Mouse (Mus musculus): ENCODE data around the gene Papolb.

The Papolb gene

DNA sequence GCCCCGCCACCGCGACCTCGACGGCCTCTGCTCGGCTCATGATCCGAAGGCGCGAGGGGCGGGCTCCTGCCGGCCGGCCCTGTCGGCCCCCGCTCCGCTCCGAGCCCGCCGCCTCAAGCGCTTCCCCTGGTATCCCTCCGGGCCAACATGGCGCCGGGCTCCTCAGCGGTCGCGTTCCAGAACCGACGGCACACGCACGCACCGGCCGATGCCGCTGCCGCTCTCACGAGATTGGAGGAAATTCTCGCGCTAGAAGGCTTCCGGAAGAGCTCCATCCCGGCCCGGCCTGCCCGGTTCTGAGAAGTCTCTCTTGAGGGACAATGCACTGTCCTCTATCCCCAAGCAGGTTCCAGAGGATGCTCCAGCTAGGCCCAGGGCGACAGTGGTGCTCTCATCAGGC, at the start of gene Papolb:
Gene Papolb, minus strand, starts transcription at position 162 of the 400 bp plus-strand sequence.
- DNase-seq (ENCODE audit: low read depth) = no peak

DNA sequence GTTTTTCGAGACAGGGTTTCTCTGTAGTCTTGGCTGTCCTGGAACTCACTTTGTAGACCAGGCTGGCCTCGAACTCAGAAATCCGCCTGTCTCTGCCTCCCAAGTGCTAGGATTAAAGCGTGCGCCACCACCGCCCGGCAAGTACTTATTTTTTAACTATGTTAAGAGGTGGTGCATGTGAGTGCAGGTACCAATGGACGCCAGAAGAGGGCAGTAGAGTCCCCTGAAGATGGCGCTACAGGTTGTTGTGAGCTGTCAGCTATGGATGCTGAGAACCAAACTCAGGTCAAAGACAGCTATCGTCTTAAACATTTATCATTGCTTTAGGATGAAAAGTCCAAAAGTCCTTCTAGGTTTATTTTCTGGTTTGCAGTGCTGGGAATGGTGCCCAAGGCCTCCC, 48.3 kb upstream of the Papolb start:
- DNase-seq (ENCODE audit: low read depth) = no peak

DNA sequence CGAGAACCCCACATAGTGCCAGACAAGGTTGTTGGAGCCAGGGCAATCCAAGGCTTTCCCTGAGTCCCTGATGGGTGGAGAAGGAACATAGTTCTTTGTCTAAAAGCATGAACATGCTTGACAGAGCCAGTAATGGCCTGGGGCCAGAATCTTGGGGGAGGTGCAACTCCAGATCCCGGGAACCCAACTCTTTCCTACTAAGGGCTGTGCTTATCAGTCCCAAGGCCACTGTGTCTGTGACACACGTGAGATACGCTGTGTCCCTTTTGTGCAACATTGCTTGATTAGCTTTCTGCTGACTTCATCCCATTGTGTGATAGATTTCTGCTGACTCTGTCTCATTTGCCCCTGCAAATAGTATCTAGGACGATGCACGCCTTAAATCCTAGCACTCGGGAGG, 47.0 kb upstream of the Papolb start:
- DNase-seq (ENCODE audit: low read depth) = no peak

DNA sequence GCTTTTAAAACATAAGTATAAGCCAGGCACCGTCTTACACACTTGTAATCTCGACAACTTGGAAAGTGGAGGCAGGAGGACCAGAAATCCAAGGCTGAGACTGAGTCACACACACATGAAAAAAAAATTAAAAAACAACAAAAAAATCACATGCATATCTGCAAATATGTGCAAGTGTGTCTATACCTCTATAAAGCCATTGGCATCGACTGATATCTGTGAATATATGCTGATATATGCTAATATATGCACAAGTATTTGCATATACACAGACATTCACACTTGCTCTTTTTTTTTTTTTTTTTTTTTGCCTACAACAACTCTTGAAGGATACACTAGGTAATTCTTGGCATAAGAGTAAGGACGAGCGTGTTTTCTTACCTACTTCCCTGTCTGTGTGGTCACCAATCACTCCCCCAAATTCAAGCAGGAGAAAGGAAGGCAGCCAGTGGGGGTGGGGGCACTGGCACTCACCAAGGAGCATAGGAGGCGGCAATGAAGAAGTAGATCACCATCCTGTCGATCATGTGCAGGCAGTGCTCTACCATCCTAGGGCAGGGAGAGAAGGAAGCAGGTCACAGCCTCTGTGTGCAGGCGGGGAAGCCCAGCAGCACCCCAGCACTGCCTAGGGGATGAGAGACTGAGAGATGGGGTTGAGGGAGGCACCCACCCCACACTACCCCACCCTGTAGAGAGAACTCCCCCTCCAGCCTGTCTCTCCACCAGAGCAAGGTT, 44.6 kb upstream of the Papolb start:
- no peak for DNase-seq (ENCODE audit: low read depth)

DNA sequence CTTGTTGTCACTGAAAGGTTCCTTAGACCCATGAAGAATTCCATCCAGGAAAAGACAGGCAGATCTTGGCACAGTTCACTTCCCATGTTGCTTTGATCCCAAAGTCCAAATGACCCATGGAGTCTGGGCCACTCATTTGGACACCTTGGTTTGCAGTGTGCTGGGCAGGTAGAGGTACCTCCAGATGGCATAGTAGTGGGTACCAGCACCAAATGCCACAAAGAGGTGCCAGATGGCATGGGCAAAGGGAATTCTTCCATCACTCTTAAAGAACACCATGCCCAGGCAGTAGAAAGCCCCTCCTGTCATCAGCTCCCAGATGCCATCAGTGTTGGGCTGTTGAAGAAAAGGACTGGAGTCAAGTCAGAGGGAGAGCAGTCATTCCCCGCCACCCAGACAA, 34.7 kb upstream of the Papolb start:
- no peak for DNase-seq (ENCODE audit: low read depth)

DNA sequence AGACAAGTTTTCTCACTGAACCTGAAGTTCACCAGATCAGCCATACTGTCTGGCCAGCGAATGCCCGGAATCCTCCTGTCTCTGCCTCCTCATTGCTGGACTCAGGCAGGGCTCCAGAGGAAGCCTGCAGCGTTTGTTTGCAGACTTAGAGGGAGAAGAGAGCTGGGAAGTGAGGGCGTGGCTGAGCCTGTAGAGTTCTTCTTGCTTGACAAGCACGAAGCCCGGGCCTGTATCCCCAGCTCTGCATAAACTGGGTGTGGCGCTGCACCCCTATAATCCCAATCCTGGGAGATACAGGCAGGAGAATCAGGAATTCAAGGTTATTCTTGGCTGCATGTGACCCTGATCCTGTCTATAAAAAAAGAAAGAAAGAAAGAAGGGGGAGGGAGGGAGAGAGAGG, 30.4 kb upstream of the Papolb start:
- DNase-seq (ENCODE audit: low read depth) = no peak

DNA sequence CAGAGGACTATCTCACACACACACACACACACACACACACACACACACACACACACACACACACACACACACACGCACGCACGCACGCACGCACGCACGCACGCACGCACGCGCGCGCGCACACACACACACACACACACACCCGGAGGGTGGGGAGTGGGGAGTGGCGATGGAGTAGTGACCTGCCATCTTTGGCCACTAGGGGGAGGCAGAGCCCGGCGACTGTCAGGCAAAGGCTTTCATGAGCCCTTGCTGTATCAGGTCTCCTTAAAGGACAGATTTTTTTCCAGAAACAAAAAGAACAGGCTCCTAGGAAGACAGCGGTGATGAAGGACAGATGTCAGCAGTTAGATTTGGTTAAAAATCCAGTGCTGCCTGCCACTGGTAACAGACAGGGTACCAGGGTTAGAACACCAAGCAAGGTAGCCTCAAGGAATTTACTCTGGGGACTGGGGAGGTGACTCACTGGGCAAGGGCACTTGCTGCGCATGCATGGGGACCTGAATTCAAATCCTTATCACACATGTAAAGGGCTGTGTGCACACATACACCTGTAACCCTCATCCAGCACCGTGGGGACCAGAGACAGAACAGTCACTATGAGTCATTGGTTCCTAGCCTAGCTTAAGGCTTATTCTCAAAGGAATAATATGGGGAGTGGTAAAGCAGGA, 27.7 kb upstream of the Papolb start:
- DNase-seq (ENCODE audit: low read depth) = peak; percentile 62

DNA sequence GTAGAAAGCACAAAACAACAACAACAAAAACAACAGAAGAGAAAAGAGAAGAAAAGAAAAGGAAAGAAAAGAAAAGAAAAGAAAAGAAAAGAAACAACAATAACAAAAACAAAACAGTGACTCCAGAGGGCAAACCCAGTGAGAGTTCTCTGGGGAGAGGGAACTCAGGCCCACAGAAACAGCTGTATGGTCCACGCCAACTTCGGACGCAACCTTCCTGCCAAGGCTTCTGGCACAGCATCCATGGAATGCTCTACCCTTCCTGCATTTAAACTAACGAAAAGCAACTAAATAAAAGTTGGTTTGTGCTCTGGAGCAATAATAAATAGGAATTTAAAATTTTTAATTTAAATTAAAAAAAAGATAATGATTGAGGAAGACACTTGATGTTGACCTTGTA, 26.8 kb upstream of the Papolb start:
- no peak for DNase-seq (ENCODE audit: low read depth)

DNA sequence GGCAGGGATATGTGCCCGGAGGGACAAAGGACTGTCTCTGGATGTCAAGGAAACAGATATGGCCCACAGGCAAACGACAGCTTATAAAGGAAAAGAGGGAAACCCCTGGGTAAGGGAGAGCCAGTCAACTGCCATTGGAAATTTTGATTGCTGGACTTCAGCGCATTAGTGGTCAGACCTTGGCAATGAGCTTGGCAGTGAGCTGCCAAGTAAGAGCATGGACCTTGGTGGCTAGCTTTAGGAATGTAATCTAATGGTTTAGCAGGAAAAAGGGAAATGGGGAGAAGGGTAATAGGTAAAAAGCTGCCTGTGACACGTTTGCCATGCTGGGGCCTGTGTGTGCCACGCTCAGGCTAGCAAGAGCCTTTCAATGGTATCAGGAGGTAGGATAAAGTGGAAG, 26.0 kb upstream of the Papolb start:
- no peak for DNase-seq (ENCODE audit: low read depth)

DNA sequence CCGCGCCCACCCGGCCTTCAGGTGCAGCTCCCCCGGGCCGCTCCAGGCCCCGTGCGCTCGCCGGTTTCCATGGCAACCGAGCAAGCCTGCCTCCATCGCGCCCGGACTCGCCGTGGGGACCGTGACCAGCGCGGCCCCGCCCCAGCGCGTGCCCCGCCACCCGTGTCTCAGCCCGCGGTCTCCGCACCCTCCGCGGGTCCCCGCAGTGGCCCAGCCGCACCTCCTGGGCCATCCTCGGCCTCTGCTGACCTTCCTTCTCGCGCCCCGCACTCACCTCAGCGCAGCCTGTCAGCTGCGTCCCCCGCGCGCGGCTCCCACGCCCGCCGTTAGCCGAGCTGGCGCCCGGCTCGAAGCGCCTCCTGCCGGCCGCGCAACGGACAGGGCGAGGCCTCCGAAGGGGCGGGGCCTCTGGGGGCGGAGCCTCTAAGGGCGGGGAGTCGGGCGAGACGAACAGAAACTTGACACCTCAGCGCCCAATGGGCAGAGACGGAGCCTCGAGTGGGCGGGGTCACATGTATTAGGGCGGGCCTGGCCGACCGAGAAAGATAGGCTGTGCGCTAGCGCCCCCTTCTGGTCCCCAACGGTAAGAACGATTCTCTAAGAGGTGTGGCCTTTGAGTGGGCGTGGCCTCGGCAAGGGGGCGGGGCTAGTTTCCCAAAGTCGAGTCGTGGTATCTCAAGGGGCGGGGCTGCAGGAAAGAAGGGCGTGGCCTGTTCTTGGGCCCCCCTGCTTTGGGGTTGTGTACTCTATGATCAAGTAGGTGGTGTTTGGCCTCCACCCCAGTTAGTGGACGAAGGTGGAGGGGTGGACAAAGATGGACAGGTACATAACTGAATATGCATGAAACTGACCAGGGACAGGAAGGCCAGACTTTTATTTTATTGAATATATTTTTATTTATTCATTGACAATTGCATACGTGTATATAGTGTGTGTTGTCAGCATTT, 21.1 kb upstream of the Papolb start, which contains the start of gene Radil:
Gene Radil, minus strand, starts transcription at position 393 of the 947 bp plus-strand sequence.
- DNase-seq (ENCODE audit: low read depth) = peak; percentile 28

DNA sequence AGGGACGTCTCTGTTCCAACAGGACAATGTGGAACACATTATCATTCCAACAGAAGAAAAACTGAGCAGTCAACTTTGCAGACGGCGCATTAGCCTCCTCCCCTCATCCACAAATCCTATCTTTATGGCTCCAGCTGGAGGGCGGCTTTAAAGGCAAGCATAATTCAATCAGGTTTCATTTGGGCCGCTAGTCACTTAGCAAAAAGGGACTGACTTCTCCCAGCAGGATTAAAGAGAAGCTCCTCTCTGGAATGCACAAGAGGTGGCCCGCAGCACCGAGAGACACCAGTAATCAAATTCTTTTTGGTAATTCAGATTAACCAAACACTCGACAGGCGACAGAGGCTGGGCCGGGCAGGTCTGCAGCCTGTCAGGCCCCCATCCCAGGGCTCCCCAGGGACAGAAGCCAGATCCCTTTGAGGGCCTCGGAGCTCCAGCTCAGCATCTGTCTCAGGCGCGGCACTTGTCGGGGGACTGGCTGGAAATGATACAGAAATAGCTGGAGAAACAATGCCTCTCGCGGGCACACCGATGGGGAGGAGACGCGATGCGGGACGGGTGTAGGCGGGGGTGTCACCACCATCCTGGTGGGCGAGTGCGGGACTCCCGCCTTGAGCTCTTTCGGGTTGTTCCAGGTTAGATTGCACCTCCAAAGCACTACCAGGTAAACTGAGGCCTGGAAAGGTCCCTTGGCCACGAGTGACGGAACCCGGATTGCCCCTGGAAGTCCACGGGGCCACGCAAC, 20.3 kb upstream of the Papolb start:
- no peak for DNase-seq (ENCODE audit: low read depth)

DNA sequence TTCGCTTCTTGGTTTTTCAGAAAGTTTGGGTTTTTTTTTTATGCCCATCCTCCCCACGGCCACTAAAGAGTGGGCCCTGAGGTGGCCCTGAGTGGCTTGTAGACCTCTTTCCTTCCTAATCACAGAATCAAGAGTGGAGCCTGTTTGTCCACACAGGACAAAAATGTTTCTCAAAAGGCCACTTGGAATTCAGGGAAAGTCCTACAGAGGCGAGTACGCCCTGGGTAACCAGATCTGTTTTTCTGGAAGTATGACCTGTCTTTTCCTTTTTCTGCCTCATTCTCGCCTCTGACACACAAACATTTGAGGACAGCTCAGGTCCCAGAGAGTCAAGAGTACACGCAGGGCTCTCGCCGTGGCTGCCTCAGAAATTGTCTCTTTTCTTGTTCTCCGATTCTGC, 19.6 kb upstream of the Papolb start:
- DNase-seq (ENCODE audit: low read depth) = no peak

DNA sequence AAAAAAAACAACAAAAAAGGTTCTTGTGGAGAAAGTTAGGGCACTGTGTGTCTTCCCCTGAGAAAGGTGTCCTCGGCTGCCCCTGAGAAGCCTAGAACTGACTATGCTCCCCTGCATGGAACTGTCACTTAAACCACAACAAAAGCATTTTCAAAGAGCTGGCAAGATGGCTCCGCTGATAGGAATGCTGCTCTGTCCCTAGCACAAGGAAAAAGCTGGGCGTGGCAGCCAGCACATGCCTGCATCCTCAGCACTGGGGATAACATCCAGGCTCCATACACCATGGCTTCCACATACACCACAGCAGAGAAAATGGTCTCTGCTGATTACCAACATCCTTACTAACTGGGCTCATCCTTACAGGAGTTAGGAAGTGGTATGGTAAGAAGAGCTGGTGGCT, 17.2 kb upstream of the Papolb start:
- DNase-seq (ENCODE audit: low read depth) = no peak

DNA sequence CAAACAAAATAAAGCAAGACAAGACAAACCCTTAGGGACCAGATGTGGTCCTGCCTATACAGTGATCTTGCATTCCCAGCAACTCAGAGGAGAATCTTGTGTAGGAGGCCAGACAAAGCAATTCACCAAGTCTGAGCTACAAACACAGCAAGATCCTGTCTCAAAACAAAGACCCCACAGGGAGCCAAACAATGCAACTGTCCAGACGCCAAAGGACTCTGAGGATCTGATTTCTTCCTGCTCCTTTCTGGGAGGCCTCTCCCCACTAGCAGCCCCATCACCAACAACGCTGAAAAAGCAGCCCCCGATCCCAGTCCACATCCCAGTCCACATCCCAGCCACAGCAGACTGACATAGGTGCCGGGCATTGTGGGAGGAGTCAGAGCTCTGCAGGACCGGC, 16.5 kb upstream of the Papolb start:
- DNase-seq (ENCODE audit: low read depth) = no peak

DNA sequence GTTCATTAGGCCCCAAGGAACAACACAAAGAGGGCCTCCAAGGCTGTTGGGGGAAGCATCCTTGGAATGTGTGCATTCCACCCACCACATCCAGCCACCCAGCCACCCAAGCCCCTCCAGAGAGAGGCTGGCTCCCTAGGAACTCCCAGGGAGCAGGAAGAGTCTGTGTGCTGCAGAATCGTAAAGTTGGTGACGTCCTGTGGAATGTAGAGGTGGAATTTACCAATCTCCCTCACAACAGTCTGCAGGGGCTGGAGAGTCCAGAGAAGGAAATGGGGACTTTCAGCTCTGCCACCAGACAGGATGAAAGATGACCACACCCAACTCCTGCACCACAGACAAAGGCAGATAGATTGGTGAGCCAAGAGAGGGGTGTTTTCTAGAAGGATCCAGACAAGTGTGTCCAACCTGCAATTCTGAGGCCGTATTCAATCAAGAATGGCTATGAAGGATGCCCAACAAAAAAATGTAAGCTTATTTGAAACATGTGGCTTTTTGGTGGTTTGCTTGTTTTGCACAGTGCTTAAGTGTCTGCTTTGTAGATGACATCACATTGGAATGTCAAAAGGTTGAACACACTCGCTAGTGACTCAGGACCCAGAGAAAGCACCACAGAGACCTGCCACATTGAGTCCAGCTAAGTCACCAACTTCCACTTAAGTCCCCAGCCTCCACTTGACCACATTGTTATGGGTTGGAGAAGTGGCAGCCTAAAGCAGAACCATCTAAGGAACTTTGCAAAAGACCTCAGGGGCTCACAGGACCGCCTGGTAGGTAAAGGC, 15.3 kb upstream of the Papolb start:
- no peak for DNase-seq (ENCODE audit: low read depth)

DNA sequence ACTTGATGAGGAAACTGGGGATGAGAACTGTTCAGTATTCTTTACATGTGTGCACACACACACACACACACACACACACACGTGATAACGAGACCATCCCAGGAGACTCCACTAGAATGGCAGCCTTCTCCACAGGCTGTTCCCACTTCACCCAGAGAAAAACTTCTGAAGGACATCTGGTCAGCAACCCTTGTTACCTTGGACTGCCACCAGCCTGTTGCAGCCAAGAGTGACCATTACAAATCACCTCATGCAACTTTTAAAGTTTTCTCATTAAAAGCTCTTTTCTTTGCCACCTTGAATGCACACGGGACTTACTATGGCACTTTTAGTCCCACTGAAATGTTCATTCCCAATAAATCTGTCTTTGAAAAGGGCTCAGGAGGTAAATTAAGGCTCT, 7.4 kb upstream of the Papolb start:
- no peak for DNase-seq (ENCODE audit: low read depth)

DNA sequence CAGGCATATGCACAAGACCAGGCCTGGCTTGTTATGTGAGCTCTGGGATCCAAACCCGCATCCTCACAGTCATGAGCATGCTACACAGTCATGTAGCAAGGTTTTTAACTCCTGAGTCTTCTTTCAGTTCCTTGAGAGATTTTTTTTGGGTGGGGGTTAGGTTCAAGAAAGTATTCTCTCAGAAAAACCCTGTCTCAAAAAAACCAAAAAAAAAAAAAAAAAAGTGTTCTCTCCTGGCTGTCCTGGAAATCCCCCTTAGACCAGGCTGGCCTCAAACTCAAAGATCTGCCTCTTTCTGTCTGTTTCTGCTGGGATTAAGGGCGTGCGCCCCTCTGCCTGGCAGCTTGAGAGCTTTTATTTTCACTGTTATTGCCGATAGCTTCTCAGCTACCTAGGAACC, 5.5 kb upstream of the Papolb start:
- DNase-seq (ENCODE audit: low read depth) = no peak

DNA sequence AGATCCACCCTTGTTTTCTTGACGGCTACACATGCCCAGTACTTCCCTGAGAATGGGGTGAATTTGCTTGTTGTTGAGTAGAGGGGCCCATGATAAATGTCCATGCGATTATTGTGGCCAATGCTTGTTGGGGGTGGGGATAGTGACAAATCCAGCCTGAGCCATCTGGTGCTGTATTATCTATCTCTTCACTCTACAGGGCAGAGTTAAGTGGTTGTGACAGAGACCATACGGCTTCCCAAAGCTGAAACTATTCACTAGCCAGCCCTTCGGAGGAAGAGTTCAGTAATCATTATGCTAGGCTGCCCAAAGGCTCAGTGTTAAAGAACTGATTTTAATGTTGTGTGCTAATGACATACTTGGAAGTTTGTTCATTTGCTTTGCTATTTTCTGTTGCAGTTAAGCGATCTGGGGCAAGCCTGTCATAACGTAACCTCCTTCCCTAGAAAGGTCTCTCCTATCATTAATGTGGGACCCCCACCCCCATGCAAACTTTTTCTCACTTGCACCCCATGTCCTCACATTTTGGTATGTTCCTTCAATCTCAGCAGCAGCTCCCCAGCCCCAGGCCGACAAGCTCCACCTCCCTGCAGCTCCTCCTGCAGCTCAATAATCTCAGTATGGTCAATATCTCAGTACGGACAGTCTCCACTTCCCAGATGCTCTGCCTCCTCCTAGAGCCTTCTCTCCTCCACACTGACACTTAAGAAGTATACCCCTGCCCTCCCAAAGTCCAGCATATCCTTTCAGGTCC, 5.0 kb downstream of the Papolb start:
- DNase-seq (ENCODE audit: low read depth) = no peak

DNA sequence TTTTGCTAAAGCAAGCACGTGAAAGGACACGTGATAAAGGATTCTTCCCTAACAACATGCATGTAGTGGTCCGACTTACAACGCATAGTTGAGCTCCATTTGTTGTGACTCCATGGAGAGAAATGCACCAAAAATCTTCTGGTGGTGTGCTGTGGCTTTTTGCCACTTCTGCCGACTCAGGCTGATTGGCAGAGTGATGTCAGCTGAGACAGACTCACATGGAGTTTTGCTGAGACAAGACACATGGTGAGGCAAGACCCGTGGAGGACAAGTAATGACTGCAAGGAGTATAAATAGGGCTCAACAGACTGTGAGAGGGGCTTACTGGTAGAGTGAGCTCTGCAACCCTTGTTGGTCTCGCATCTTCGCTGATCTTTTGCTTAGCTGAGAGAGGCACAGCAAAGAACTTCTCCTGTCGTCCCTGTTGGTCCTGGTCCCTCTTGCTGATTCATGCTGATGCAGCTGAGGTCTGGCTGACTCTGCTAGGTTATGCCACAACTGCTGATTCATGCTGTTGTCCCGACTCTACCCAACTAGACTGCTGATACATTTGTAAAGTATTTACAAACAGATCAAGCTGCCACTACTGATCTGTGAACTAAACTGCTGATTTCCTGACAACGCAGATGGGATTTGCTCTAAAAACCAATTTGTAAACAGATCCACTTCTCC, 8.5 kb downstream of the Papolb start:
- DNase-seq (ENCODE audit: low read depth) = peak; percentile 61

DNA sequence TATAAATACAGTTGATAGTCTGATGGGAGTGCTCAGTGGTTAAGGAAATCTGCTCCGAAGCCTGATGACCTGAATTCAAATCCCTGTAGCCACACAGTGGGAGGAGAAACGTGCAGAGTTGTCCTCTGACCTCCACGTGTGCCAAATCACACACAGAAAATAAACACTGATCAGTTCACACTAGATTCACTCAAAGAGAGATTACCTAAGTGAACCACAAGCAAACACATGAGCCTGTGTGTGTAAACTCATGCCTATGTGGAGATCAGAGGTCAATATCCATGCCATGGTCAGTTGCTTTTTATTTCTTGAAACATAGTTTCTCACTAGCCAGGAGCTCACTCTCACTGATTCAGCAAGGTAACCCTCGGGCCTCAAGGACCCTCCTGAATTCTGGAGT, 9.5 kb downstream of the Papolb start:
- no peak for DNase-seq (ENCODE audit: low read depth)

Measured in 416B (cell line).